Mouse (Mus musculus): ENCODE data around the gene Pax1.

Gene Pax1

DNA sequence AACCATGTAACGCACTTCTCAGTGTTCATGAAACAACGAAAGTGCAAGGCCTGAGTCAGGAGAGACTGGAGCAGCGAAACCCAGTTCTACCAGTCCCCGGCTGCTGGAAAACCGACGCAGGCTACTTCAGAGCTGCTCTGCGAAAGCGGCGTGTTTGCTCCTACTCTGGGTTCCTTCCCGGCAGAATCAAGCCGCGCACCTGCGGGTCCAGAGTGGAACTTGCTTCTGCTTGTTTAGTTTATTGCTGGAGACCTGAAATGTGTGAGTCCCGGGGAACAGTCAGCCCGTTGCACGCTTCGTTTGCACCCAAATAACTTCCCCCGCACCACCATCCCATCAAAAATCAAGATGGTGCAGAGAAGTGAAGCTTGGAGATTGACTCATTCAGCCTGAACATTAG is at the start of gene Pax1:
Gene Pax1, plus strand, starts transcription at position 345 of the 400 bp plus-strand sequence.
- DNase-seq = no peak

DNA sequence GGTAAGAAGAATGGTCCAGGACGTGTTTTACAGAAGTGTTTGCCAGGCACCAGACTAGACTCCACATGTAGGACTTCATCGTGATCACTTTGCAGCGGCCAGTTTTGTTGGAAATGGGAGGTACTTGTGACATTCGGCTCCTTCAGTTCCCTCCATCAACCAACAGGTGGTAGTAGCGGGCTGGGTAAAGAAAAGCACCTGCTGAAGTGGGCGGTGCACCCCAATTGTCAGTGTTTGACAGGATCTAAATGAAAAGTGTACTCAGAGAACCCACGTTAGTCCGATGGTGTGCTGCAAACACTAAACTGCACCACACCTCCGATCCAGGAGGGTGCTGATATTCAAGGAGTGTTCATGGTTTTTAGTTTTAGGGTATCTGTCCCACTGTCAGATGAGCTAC is 40.7 kb upstream of the Pax1 start:
- DNase-seq = no peak

DNA sequence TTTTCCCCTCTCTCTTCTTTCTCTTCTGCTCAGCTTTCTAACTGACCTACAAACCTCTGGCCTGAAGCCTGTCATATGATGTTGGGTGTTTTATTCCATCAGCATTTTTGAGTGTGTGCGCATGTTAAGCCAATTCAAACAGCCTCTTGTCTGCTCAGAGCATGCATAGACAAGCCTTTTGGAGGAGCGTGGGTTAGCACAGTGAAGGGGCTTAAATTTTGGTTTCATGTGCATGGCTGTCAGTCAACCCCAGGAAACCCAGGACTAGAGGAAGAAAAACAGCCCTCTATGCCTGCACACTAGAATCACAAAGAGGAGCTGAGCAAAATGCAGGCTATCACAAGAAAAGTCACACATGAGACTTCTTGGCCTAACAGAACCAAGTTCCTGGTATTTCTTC is 36.5 kb upstream of the Pax1 start:
- no peak for DNase-seq

DNA sequence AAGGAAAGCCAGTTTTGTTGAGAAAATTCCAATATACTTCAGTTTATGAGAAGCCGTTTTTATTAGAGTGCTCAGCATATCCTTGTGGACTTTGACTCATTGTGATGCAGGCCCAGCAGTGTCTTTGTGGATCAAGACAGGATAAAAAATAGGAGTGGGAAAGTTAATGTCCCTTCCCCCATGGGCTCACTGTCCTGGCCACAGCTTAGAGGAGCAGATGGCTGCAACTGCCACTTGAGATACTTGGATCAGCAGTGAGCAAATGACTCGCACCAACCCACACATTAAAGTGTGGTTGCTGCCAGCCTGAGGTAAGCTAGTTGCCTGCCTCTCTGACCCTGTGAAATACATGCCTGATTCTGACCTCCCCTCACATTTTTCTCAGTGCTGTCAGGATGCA is 29.0 kb upstream of the Pax1 start:
- DNase-seq = no peak

DNA sequence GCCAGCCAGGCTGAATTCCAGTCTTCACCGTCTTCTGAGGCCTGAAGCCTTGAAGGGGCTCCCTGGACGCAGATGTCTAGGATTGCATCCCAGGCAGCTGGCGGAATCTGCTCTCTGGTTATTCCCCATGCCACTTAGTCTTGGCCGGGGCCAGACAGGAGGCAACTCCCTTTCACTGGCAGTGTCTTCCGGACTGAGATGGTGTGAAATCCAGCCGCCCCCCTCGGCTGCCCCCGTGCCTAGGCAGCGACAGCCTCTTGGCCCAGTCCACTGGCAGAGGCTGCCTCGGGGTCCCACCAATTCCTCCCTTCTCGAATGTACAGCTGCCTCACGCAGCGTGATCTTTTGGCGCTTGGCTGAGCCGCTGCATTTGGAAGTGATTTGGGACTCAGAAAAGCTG is 23.0 kb upstream of the Pax1 start:
- DNase-seq = no peak

DNA sequence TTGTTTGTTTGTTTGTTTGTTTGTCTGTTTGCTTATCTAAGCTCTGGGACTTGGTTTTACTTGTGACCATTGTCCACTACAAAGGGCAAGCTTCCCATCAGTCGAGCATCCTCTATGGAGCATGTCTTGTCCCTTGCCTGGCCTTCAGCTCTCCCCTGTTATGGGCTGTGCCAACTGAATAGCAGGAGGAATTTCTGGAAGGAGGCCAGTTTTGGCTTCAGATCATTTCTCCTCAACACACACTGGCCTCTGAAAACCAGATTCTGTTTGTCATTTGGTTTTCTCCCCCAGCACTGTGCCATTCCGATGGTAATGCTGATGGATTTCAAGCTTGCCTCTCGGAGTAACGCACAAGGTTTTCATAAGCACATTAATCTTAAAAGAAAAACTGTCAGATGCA is 21.9 kb upstream of the Pax1 start:
- no peak for DNase-seq

DNA sequence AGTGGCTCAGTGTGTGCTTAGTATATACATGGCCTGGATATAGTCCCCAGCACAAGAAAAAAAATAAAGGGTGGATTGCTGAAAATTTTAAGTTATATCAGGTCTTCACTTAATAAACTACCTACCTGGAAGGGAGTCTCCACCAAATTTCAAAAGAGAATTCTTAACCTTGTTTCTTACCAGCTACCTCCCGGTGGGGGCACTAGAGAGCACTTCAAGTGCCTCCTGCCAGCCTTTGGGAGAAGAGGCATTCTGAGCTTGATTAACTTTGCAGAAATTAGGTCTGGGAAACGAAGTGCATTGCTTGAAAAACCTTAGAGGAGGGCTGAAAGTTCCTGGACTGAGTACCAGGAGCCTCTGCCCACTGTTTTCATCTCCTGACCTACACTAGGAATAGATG is 19.5 kb upstream of the Pax1 start:
- no peak for DNase-seq

DNA sequence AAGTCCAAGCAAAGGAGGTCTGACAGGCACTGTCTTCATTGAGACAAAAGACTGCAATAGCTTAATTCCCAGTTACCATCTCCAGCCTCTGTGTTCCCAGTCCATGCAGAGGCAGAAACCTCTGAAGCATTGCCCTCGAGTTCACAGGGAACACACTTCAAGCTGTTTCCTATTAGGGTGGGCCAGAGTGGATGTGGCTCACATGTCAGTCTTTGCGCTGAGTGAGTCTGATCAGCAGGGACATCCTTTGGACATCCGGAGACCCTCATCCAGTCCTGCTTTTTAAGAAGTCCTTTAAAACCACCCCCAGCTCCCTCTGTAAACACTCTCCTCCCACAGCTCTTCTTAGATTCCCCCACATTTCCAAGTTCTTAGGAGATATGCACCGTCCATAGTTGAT is 2.0 kb upstream of the Pax1 start:
- no peak for DNase-seq

DNA sequence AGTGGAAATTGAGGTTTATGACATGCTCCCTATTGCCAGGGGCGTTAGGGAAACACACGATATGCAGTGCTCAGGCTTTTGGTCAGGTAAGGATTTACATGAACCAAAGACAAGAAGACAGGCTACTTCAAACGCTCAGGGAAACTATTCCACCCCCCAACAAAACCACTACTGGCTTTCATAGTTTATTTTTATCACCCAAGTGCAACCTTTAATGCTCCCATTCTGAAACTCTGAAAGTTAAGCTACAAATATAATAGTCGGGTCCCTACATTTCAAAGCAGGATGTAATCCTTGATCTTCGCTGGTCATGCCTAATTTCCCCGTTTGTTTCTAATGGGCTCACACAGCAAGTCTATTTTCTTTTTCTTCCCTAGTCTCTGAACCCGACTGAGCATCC is 1.3 kb upstream of the Pax1 start:
- DNase-seq = no peak

DNA sequence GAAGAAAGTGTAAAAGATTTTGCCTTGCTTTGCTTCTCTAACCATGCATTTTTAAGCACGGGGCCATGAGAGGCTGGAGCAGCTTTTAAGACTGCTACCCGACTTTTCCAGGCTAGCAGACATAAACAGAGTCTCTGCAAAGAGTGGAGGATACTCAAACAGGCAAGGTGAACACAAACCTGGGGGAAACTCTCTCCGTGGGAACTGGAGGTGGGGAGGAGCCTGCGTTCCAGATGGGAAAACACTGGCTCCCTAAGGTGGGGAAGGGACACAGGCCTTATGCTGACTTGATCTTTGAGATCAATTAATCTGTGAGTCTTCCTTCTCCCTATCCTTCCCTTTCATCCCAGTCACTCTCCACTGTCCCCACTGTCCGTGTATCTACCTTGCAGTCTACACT is 869 bp upstream of the Pax1 start:
- DNase-seq = no peak

DNA sequence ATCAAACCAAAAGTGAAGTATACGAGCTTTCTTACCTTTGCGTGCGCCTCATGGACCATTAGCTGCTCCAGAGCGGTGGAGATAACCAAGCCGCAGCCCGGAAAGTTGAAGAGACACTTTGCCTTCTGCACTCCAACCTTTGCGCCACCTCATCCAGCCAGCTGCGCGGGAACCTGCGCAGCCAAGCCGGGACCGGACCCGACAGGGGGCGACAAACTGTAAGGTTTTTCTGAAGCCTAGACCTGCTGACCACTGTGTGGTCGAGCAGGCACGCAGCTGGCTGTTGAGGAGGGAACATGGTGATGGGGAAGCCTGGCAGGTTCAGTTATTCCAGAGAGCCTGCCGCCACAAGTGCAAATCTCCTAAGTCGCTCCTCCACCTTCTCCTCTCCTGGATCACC is 591 bp downstream of the Pax1 start:
- no peak for DNase-seq

DNA sequence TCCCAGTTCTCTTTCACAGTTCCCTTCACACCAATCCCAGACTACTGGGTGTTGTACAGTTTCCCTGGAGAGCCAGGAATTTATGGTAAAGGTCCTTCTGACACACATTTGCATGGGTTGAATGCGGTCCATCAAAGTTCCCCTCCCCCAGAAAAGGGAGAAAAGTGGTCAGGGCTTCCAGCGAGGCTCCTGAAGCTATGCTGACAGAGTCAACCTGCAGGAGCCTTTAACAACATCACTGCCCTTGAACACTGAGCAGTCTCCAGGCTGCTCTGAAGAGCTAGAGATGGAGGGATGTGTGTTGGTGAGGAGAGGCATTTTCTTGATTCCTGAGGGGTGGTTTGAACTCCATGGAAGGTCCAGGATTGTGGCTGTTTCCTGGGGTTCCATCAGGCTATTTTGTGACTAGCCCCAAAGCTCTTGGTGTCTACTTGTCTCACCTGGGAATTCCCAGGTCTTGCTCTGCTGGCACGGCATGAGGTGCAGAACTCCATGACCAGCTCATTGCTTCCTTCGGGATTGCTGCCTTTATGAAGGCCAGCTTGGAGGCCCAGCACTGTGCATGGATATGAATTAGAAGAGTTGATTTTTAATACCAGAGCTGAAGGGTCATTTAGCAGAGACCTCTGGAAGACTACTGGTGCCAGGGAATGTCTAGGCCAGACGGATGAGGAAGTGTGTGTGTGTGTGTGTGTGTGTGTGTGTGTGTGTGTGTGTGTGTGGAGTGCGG is 1.8 kb downstream of the Pax1 start:
- no peak for DNase-seq

DNA sequence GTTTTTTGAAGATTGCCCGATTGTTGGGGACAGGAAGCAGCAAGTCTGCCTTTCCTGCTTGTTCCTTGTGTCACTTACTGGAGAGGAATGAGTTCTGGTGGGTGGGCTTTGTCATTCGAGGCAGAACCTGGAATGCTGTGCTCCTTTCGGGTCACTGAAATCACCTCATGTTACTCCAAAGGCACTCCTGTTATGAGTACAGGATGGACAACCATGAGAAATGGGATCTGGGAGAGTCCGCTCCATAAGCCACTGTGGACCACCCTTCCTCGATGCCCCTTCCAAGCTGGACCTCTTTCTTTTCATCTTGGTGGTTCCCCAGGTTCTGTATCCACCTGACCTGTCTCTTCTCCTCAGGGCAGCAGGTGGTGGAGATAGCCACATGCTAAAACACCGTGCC is 2.5 kb downstream of the Pax1 start:
- no peak for DNase-seq

DNA sequence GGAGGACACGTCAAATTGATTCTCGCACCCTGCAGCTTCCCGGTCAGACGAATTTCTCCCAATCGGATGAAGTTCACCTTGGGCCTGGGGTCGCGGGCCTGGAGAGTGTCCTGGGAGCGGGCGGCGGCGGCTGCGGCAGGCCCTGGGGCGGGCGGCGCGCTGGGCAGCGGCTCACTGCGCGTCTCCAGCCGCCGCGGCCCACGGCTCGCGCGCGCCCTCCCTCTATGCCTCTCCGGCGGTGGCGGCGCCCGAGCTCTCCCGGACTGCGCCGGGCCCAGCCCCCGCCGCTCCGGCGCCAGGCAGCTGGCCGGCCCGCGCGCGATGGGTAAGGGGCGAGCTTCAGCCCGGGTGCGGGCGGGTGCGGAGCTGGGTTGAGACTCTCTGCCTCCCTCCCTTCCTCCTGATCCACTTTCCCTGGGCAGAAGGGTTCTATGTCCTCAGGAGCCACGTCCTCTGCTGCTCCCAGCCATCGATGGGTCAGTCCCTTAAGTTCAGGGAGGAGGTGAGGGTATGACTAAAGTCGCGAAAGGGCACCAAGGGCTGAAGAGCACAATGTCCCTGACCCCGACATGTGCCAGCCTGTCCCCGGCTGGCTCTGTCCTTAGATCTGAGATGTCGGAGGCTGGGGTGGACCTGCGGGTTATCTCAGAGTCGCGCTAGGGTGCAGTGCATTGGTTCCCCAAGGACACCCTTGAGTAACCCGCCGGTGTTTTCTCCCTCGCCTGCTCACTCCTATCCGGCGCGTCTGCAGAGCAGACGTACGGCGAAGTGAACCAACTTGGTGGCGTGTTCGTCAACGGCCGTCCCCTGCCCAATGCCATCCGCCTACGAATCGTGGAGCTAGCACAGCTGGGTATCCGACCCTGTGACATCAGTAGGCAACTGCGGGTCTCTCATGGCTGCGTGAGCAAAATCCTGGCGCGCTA is 3.5 kb downstream of the Pax1 start:
- no peak for DNase-seq

DNA sequence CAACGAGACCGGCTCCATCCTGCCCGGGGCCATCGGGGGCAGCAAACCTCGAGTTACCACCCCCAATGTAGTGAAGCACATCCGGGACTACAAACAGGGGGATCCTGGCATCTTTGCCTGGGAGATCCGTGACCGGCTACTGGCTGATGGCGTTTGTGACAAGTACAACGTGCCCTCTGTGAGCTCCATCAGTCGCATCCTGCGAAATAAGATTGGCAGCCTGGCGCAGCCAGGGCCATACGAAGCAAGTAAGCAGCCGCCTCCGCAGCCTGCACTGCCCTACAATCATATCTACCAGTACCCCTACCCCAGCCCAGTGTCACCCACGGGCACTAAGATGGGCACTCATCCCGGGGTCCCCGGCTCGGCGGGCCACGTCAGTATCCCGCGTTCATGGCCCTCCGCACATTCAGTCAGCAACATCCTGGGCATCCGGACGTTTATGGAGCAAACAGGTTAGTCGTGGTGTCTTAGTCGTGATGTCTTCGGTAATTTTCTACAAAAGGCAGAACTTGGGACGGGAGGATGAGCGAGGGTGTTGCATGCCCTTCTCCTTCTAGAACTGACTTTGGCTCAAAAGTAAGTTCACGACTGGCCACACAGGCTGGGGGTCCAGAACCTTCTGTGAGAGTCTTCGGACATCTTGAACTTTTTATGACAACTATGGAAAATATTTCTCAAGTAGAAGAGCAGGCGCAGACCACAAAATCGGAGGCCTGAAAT is 4.3 kb downstream of the Pax1 start:
- DNase-seq = no peak

DNA sequence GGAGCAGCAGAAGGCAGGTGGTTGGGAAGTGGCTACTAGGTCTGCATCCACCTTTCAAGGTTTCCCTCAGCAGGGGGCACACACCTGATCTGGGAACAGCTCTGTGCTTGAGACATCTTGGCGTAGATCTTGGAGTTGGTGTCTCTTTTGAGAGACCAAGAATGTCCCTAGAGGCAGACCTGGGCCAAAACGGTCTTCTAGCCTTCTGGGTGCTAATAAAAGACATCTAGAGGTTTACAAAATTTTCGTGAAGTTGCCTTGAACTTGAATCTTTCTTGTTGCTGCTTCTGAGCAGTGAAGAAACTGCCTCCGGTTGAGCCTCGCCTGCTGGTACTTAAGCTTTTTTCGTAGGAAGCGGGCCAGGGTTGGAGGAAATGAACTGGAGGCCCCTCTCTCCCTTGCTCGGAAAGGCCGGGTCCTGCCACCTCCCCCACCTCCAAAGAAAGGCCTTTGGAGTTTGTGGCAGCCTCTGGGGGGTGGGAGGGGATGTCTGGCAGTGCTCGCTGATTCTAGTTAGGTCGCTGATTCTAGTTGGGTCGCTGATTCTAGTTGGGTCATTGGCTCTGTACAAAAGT is 5.6 kb downstream of the Pax1 start:
- no peak for DNase-seq

DNA sequence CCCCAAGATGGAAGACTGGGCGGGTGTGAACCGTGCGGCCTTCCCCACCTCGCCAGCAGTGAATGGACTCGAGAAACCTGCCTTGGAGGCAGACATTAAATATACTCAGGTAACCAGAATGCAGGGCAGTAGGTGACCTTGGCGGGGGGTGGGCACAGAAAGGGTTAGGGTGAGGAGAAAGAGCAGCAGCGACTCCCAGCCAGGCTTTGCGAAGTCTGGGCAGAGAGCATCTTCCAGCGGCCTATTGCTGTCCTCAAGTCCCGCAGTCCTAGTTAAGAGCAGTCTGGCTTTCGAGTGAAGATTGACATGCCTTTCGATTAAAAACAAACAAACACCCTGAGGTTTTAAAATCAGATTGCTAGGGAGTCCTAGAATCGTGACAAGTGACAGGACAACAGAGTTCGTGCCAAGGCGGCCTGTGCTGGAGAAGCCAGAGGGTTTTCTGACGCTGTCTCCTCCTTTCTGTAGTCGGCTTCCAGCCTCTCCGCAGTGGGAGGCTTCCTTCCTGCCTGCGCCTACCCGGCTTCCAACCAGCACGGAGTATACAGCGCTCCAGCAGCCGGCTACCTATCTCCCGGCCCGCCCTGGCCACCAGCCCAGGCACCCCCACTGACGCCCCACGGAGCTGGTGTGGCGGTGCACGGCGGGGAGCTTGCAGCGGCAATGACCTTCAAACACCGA is 6.3 kb downstream of the Pax1 start:
- DNase-seq = no peak

DNA sequence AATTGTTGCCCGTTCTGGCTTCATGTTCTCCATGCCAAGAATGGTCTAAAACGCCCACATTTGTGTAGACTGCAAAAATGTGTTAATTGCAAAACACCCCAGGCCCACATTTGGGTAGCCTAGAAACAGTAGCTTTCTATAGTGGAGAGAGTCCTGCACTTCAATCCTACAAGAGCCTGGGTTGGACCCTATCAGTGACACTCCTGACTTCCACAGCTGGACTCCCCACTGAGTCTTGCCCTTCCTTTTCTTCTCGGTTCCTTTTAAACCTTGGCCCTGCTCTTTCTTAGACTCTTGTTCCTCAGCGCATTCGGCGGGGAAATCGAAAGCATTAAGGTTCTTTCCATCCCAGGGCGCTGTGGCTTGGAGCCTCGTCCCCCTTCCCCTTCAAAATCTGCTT is 7.8 kb downstream of the Pax1 start:
- no peak for DNase-seq

DNA sequence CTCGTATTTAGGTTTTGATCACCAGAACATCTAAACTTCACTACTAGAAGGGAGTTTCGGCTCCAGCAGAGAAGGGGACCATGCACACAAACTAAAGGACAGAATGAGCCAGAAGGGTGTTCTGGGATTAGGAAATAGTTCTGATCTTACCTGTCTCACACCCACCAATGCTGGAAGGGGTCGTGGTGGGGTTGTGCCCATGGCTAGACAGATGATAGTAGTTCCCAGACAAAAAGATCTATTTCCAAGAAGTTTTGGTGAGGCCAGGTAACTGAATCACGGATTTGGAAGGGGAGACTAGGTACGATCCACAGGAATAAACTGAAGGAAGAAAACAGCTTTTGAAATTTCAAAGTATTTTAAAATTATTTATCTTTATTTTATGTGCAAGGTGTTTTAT is 8.4 kb downstream of the Pax1 start:
- no peak for DNase-seq

DNA sequence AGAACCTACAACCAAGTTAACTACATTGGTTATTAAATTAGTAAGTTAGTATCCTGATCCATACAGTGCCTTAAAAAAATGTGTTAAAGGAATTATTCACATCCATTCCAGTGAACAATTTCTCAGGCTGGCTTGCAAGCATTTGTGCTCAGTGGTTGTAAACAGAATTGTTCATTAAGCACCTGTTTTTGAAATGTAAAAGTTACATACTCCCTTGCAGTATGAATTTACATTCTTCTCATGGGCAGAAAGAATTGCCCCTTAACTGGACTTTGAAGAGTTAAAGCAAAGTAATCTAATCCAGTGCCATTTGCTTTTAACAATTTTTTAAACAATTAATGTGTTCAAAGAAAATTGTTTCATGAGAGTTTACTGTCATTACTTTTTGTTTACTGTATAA is 9.6 kb downstream of the Pax1 start:
- DNase-seq = no peak

DNA sequence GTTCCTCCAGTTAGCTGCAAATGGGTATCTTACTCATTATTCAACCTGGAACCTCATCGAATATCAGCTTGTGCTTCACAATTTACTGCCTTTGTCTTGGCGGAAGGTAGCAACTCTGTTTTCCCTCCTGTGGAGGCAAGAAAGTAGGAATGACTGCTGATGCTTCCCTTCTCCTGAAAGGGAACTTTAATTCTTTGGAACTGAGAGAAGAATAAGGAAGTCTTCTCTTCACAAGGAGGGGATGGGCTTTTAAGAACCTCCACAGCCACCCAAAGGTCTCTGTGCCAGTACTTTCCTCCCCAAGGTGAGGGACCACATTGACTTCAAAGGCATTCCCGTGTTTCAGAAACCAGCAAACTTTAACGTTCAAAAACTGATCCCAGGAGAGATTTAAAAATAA is 10.1 kb downstream of the Pax1 start:
- no peak for DNase-seq

DNA sequence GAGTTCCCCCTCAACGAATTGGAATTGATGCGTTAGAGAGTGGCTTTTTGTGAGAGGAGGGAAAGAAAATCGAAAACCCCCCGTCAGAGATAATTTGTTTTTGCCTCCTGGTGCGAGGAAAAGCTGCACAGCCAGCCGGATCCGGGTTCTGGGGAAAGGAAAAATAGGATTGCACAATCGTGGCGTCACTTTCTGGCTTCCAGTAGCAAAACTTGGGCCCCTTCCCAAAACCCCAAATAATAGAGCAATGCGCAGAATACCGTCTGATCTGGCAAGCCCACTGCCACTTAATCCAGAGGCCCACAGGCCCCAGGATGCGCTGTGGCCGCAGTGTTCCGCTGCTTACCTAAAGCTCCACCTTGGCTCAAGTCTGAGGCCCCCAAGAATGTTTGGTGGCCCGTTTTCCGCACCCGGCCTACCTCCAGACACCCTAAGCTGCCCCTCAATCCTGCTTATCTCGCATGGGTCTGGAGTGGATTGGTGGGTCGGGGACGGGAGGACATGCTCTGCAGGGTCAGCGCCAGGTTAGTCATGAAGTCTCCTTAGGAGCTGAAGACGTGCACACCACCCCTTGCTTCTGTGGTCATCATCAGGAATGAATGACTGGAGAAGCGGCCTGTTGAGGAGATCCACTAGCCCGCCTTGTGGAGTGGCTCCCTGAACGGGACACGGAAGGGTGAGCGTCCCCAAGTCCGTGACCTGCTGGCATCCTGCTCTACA is 11.4 kb downstream of the Pax1 start:
- DNase-seq = no peak
